In genomic region chr4:57959056-57959455, GRCm38 (mm10) we compare ENCODE assay signal across 29 mouse cellular contexts. TPM values are rescaled to one million over a fixed set of nuclear protein-coding genes. Genes with fewer than 3 reads are reported as not detected.
"Had no signal": no experiment of that assay in that cellular context is flagged by ENCODE, and none has a peak within 500 bp of the region (broad histone marks: within the 10 kb centered on the region; RNA-seq: fewer than 3 reads in every experiment).

No protein-coding gene starts in this region.

- H3K4me2 ChIP-seq: limb, embryonic 12.5 days; limb, embryonic 15.5 days; liver, embryonic 11.5 days; lung, embryonic 14.5 days; midbrain, embryonic 12.5 days; midbrain, embryonic 15.5 days; neural tube, embryonic 12.5 days; neural tube, embryonic 15.5 days; stomach, embryonic 15.5 days had no signal

- H3K36me3 ChIP-seq: limb, embryonic 12.5 days; limb, embryonic 15.5 days; midbrain, embryonic 12.5 days; midbrain, embryonic 15.5 days; neural tube, embryonic 12.5 days; neural tube, embryonic 15.5 days; stomach, embryonic 15.5 days had no signal

- H3K27ac ChIP-seq: limb, embryonic 12.5 days; limb, embryonic 15.5 days; liver, embryonic 14.5 days; macrophage; midbrain, embryonic 12.5 days; midbrain, embryonic 15.5 days; neural tube, embryonic 12.5 days; neural tube, embryonic 15.5 days; stomach, embryonic 15.5 days had no signal

- ATAC-seq: liver, postnatal 0 days; lung, postnatal 0 days; midbrain, embryonic 15.5 days had no signal

- H3K27me3 ChIP-seq: limb, embryonic 12.5 days; limb, embryonic 15.5 days; midbrain, embryonic 15.5 days; neural tube, embryonic 12.5 days; stomach, embryonic 15.5 days had no signal

- H3K4me3 ChIP-seq: limb, embryonic 12.5 days; limb, embryonic 15.5 days; midbrain, embryonic 12.5 days; midbrain, embryonic 15.5 days; neural tube, embryonic 12.5 days; neural tube, embryonic 15.5 days; stomach, embryonic 15.5 days had no signal

- DNase-seq: kidney, postnatal 14 days; kidney, postnatal 4 days; left cerebral cortex, postnatal 4 days; liver, postnatal 0 days; lung, embryonic 14.5 days; right cerebral cortex, adult 18-20 months; right cerebral cortex, postnatal 14 days; right cerebral cortex, postnatal 4 days; spleen, adult 18-20 months; thymus, adult 2 months; thymus, postnatal 14 days; thymus, postnatal 4 days had no signal

- H3K9me3 ChIP-seq: limb, embryonic 12.5 days; limb, embryonic 15.5 days; midbrain, embryonic 12.5 days; midbrain, embryonic 15.5 days; neural tube, embryonic 12.5 days; neural tube, embryonic 15.5 days; stomach, embryonic 15.5 days had no signal

- H3K9ac ChIP-seq: limb, embryonic 12.5 days; limb, embryonic 15.5 days; liver, embryonic 14.5 days; liver, postnatal 0 days; lung, embryonic 14.5 days; midbrain, embryonic 12.5 days; midbrain, embryonic 15.5 days; neural tube, embryonic 12.5 days; neural tube, embryonic 15.5 days; stomach, embryonic 15.5 days had no signal

RNA-seq across cellular contexts. Expression of gene D630039A03Rik, which starts 43.0 kb away (rescaled TPM):
- total RNA-seq: left cerebral cortex, postnatal 4 days had no signal
- polyA plus RNA-seq: macrophage had no signal

RNA-seq across cellular contexts. Expression of gene Txndc8, which starts 49.9 kb away (rescaled TPM):
- total RNA-seq: layer of hippocampus, adult 18-20 months; layer of hippocampus, postnatal 14 days; left cerebral cortex, adult 8-10 months; left cerebral cortex, postnatal 14 days; left cerebral cortex, postnatal 4 days; megakaryocyte, adult 5-6 weeks had no signal
- polyA plus RNA-seq: kidney, embryonic 16.5 days; limb, embryonic 12.5 days; limb, embryonic 15.5 days; liver, embryonic 11.5 days; liver, embryonic 14.5 days; liver, postnatal 0 days; lung, embryonic 14.5 days; lung, postnatal 0 days; macrophage; midbrain, embryonic 12.5 days; midbrain, embryonic 15.5 days; neural tube, embryonic 12.5 days; neural tube, embryonic 15.5 days; stomach, embryonic 15.5 days; thymus, adult 2 months had no signal
